Mouse (Mus musculus) erythroblast, embryonic 14.5 days (primary cell): Measurements from ENCODE around the gene C87436.

Source experiments
- GATA1 ChIP-seq: IDR thresholded peaks from 2 replicates; pipeline ENCODE4 v1.6.1; 2012; ENCODE audit warnings: low read length, inconsistent platforms, mixed read lengths
- TAL1 ChIP-seq: IDR thresholded peaks from 3 replicates; pipeline ENCODE4 v1.6.1; 2012; ENCODE audit warnings: low read length, inconsistent platforms, mixed read lengths

DNA sequence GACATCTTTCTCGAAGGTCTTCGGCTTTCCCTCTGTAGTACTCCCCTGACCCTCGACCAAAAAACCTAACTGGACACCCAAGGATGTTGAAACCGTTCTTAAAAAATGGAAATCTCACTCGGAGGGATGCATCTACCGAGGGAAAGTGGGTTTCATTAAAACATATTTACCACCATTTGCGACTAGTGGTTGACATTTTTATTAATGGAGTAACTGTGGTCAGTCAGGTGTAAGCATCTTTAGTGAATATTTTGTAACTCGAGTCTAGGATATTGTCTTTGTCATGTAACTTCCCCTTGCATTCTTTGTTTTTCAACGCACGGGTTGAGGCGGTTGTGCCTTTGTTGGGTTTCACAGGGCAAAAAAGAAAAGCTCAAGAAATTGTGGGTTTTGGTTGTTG, 33.2 kb upstream of the C87436 start:
- TF ChIP-seq TAL1 (no peak), GATA1 (no peak)
